Mouse (Mus musculus): ENCODE data around the gene Pitpna. TPM values are rescaled to one million over a fixed set of nuclear protein-coding genes. Genes with fewer than 3 reads are reported as not detected.

The Pitpna gene
- total RNA-seq, 2 experiments from 2014 or later = 58.0 to 143 TPM

Other genes with a start within 250 kb of the Pitpna start
- 86.4 and 106 TPM in 2 replicates for gene Rpa1, start 239.8 kb upstream of the Pitpna start, total RNA-seq (2014; fragmentation: Nextera tagmentation)
- 200 and 207 TPM in 2 replicates for gene Rpa1, start 239.8 kb upstream of the Pitpna start, total RNA-seq (2017)
- gene Smyd4, start 239.7 kb upstream of the Pitpna start, total RNA-seq (2014; fragmentation: Nextera tagmentation) = 11.7 and 12.6 TPM in 2 replicates
- 11.2 and 12.3 TPM in 2 replicates for gene Smyd4, start 239.7 kb upstream of the Pitpna start, total RNA-seq (2017)
- 117 and 157 TPM in 2 replicates for gene Serpinf1, start 165.4 kb upstream of the Pitpna start, total RNA-seq (2014; fragmentation: Nextera tagmentation)
- gene Serpinf1, start 165.4 kb upstream of the Pitpna start, total RNA-seq (2017) = 77.7 and 84.8 TPM in 2 replicates
- gene Serpinf2, start 148.5 kb upstream of the Pitpna start, total RNA-seq (2014; fragmentation: Nextera tagmentation) = not detected in 2 replicates
- not detected in 2 replicates for gene Serpinf2, start 148.5 kb upstream of the Pitpna start, total RNA-seq (2017)
- 10.2 and 15.6 TPM in 2 replicates for gene Wdr81, start 133.4 kb upstream of the Pitpna start, total RNA-seq (2014; fragmentation: Nextera tagmentation)
- gene Wdr81, start 133.4 kb upstream of the Pitpna start, total RNA-seq (2017) = 4.4 and 5.1 TPM in 2 replicates
- gene Tlcd2, start 126.4 kb upstream of the Pitpna start, total RNA-seq (2014; fragmentation: Nextera tagmentation) = 12.1 and 30.0 TPM in 2 replicates
- gene Tlcd2, start 126.4 kb upstream of the Pitpna start, total RNA-seq (2017) = 14.1 and 23.2 TPM in 2 replicates
- 154 and 174 TPM in 2 replicates for gene Prpf8, start 101.3 kb upstream of the Pitpna start, total RNA-seq (2014; fragmentation: Nextera tagmentation)
- 115 and 127 TPM in 2 replicates for gene Prpf8, start 101.3 kb upstream of the Pitpna start, total RNA-seq (2017)
- gene Rilp, start 78.0 kb upstream of the Pitpna start, total RNA-seq (2014; fragmentation: Nextera tagmentation) = 0.17 TPM in 1 of 2 replicates, not detected in the other
- 0.22 TPM in 1 of 2 replicates, not detected in the other for gene Rilp, start 78.0 kb upstream of the Pitpna start, total RNA-seq (2017)
- gene Scarf1, start 74.6 kb upstream of the Pitpna start, total RNA-seq (2014; fragmentation: Nextera tagmentation) = 2.0 and 3.8 TPM in 2 replicates
- gene Scarf1, start 74.6 kb upstream of the Pitpna start, total RNA-seq (2017) = 2.3 and 3.4 TPM in 2 replicates
- 12.7 and 20.1 TPM in 2 replicates for gene Slc43a2, start 56.4 kb upstream of the Pitpna start, total RNA-seq (2014; fragmentation: Nextera tagmentation)
- 6.2 and 7.3 TPM in 2 replicates for gene Slc43a2, start 56.4 kb upstream of the Pitpna start, total RNA-seq (2017)
- gene Inpp5k, start 42.9 kb downstream of the Pitpna start, total RNA-seq (2014; fragmentation: Nextera tagmentation) = 37.3 and 40.0 TPM in 2 replicates
- 26.0 and 35.6 TPM in 2 replicates for gene Inpp5k, start 42.9 kb downstream of the Pitpna start, total RNA-seq (2017)
- gene Myo1c, start 62.4 kb downstream of the Pitpna start, total RNA-seq (2014; fragmentation: Nextera tagmentation) = 21.2 and 22.1 TPM in 2 replicates
- gene Myo1c, start 62.4 kb downstream of the Pitpna start, total RNA-seq (2017) = 9.7 and 14.8 TPM in 2 replicates
- 23.8 and 31.7 TPM in 2 replicates for gene Crk, start 91.2 kb downstream of the Pitpna start, total RNA-seq (2014; fragmentation: Nextera tagmentation)
- gene Crk, start 91.2 kb downstream of the Pitpna start, total RNA-seq (2017) = 33.2 and 38.1 TPM in 2 replicates
- 470 and 493 TPM in 2 replicates for gene Ywhae, start 144.8 kb downstream of the Pitpna start, total RNA-seq (2014; fragmentation: Nextera tagmentation)
- 364 and 374 TPM in 2 replicates for gene Ywhae, start 144.8 kb downstream of the Pitpna start, total RNA-seq (2017)
- gene Doc2b, start 208.0 kb downstream of the Pitpna start, total RNA-seq (2014; fragmentation: Nextera tagmentation) = not detected in 2 replicates
- gene Doc2b, start 208.0 kb downstream of the Pitpna start, total RNA-seq (2017) = not detected in 2 replicates